Mouse (Mus musculus) neural tube, embryonic 11.5 days (tissue): ENCODE measurements at regions not wholly inside any gene's neighbourhood (a gene's known extent, or its start where the extent isn't known, plus 50 kb on each side); places are given as distances from the start of the nearest gene placed in this dataset.

Experiments
- ATAC-seq: fragments of 200-750 bp; cut with Nextera tagmentation; 2 replicates; pipeline ENCODE4 v1.8.0; 2017; ENCODE audit warnings: moderate number of reproducible peaks, mild to moderate bottlenecking, moderate TSS enrichment, moderate library complexity; ENCODE audit not compliant: insufficient read depth, low FRiP score, low TSS enrichment
- DNase-seq: peaks from one replicate; pipeline ENCODE4 v3.0.0-alpha.2; 2015; ENCODE audit warnings: low spot score
- H3K27ac ChIP-seq: fragments of 300-500 bp; sonication (generic); 2 replicates; pipeline ENCODE4 v1.5.1; 2014; ENCODE audit warnings: low read depth, mild to moderate bottlenecking, low read length
- H3K27me3 ChIP-seq: fragments of 300-500 bp; sonication (generic); 2 replicates; pipeline ENCODE4 v1.6.1; 2014; ENCODE audit warnings: mild to moderate bottlenecking, low read length, mixed read lengths; ENCODE audit not compliant: control insufficient read depth, insufficient read depth
- H3K36me3 ChIP-seq: fragments of 300-500 bp; sonication (generic); 2 replicates; pipeline ENCODE4 v1.6.1; 2014; ENCODE audit warnings: mild to moderate bottlenecking, low read length, moderate library complexity, mixed read lengths; ENCODE audit not compliant: control insufficient read depth, insufficient read depth
- H3K4me1 ChIP-seq: fragments of 300-500 bp; sonication (generic); 2 replicates; pipeline ENCODE4 v1.6.1; 2014; ENCODE audit warnings: low read length, mixed read lengths; ENCODE audit not compliant: control insufficient read depth, insufficient read depth
- H3K4me2 ChIP-seq: fragments of 300-500 bp; sonication (generic); 2 replicates; pipeline ENCODE4 v1.6.1; 2014; ENCODE audit warnings: low read depth, mild to moderate bottlenecking, moderate library complexity
- H3K4me3 ChIP-seq: fragments of 300-500 bp; sonication (generic); 2 replicates; pipeline ENCODE4 v1.5.1; 2014; ENCODE audit warnings: low read depth, low read length
- H3K9ac ChIP-seq: fragments of 300-500 bp; sonication (generic); 2 replicates; pipeline ENCODE4 v1.6.1; 2014; ENCODE audit warnings: mild to moderate bottlenecking, low read length
- H3K9me3 ChIP-seq: fragments of 300-500 bp; sonication (generic); 2 replicates; pipeline ENCODE4 v1.6.1; 2016; ENCODE audit warnings: low read length; ENCODE audit not compliant: control insufficient read depth
- WGBS: fragments of 180-500 bp; shearing (Covaris S2); extraction: QIAGEN DNeasy Blood & Tissue Kit; methylation state at CpG from one replicate; pipeline ENCODE4 v1.1.7; 2014; 5-methylcytosine and 5-hydroxymethylcytosine counted together

- DNase-seq (peak; percentile 24), ATAC-seq (no peak)
- Histone ChIP-seq H3K4me2 (no peak overlapping the region), H3K9me3 (no peaks in the 10 kb centered on the region), H3K27me3 (no peaks in the 10 kb centered on the region), H3K9ac (no peak overlapping the region), H3K4me3 (no peak overlapping the region), H3K27ac (no peak overlapping the region), H3K36me3 (no peaks in the 10 kb centered on the region), H3K4me1 (0 out of 2 replicates have a peak, but pooled peaks cover 7% of the 10 kb centered on the region)
- 51% methylated on average over 3 of the region's 3 CpGs for WGBS
Observed at GRCm38 (mm10) chr13:97572352-97572751, 188.1 kb downstream of the Gm10260 start.

- 53% methylated on average over 1 of the region's 1 CpGs for WGBS
- no peak overlapping the region for H3K4me2 ChIP-seq
- no peaks in the 10 kb centered on the region for H3K9me3 ChIP-seq
- DNase-seq: no peak
- no peaks in the 10 kb centered on the region for H3K36me3 ChIP-seq
- H3K9ac ChIP-seq: no peak overlapping the region
- H3K27me3 ChIP-seq: no peaks in the 10 kb centered on the region
- ATAC-seq: no peak
- no peak overlapping the region for H3K27ac ChIP-seq
- 0 out of 2 replicates have a peak, but pooled peaks cover 7% of the 10 kb centered on the region for H3K4me1 ChIP-seq
- H3K4me3 ChIP-seq: no peak overlapping the region
Observed at GRCm38 (mm10) chr13:97570009-97570408, 190.4 kb downstream of the Gm10260 start.

- Histone ChIP-seq H3K27ac (no peak overlapping the region), H3K9ac (no peak overlapping the region), H3K4me3 (no peak overlapping the region), H3K4me1 (0 out of 2 replicates have a peak, but pooled peaks cover 4% of the 10 kb centered on the region), H3K4me2 (no peak overlapping the region), H3K27me3 (no peaks in the 10 kb centered on the region), H3K36me3 (no peaks in the 10 kb centered on the region), H3K9me3 (no peaks in the 10 kb centered on the region)
- ATAC-seq (no peak), DNase-seq (no peak)
- WGBS: 90% methylated on average over 3 of the region's 3 CpGs
Observed at GRCm38 (mm10) chr13:97567632-97568031, 192.8 kb downstream of the Gm10260 start.

GRCm38 (mm10) chr13:97566071-97566470 is 194.4 kb downstream of the Gm10260 start:
- H3K4me2 ChIP-seq: no peak overlapping the region
- H3K27ac ChIP-seq: no peak overlapping the region
- 53% methylated on average over 7 of the region's 7 CpGs for WGBS
- no peaks in the 10 kb centered on the region for H3K36me3 ChIP-seq
- no peak for DNase-seq
- H3K4me1 ChIP-seq: no peaks in the 10 kb centered on the region
- H3K27me3 ChIP-seq: no peaks in the 10 kb centered on the region
- ATAC-seq: no peak
- no peaks in the 10 kb centered on the region for H3K9me3 ChIP-seq
- H3K9ac ChIP-seq: no peak overlapping the region
- no peak overlapping the region for H3K4me3 ChIP-seq

GRCm38 (mm10) chr13:97562241-97562640 is 198.2 kb downstream of the Gm10260 start:
- WGBS: 79% methylated on average over 6 of the region's 6 CpGs
- DNase-seq: no peak

GRCm38 (mm10) chr13:97560789-97561188 is 199.6 kb downstream of the Gm10260 start:
- 67% methylated on average over 1 of the region's 1 CpGs for WGBS

More at GRCm38 (mm10) chr13:97562241-97562640, 198.2 kb downstream of the Gm10260 start:
- no peak overlapping the region for H3K4me2 ChIP-seq
- H3K27ac ChIP-seq: no peak overlapping the region
- no peak overlapping the region for H3K4me3 ChIP-seq
- ATAC-seq: no peak
- no peaks in the 10 kb centered on the region for H3K4me1 ChIP-seq
- no peak overlapping the region for H3K9ac ChIP-seq
- no peaks in the 10 kb centered on the region for H3K36me3 ChIP-seq
- no peaks in the 10 kb centered on the region for H3K9me3 ChIP-seq
- no peaks in the 10 kb centered on the region for H3K27me3 ChIP-seq

GRCm38 (mm10) chr13:97559611-97560385 is 200.6 kb downstream of the Gm10260 start:
- H3K27ac ChIP-seq: no peak overlapping the region
- 87% methylated on average over 15 of the region's 15 CpGs for WGBS
- no peaks in the 10 kb centered on the region for H3K27me3 ChIP-seq
- H3K9ac ChIP-seq: no peak overlapping the region
- H3K4me1 ChIP-seq: no peaks in the 10 kb centered on the region
- no peak overlapping the region for H3K4me3 ChIP-seq
- no peak for ATAC-seq
- no peaks in the 10 kb centered on the region for H3K36me3 ChIP-seq
- H3K4me2 ChIP-seq: no peak overlapping the region
- H3K9me3 ChIP-seq: no peaks in the 10 kb centered on the region
- no peak for DNase-seq

More at GRCm38 (mm10) chr13:97560789-97561188, 199.6 kb downstream of the Gm10260 start:
- H3K9ac ChIP-seq: no peak overlapping the region
- no peaks in the 10 kb centered on the region for H3K4me1 ChIP-seq
- H3K27ac ChIP-seq: no peak overlapping the region
- DNase-seq: no peak
- ATAC-seq: no peak
- H3K4me3 ChIP-seq: no peak overlapping the region
- no peaks in the 10 kb centered on the region for H3K27me3 ChIP-seq
- H3K4me2 ChIP-seq: no peak overlapping the region
- H3K36me3 ChIP-seq: no peaks in the 10 kb centered on the region
- H3K9me3 ChIP-seq: no peaks in the 10 kb centered on the region

GRCm38 (mm10) chr13:97558884-97559283 is 201.5 kb downstream of the Gm10260 start:
- no peak overlapping the region for H3K4me3 ChIP-seq
- 85% methylated on average over 3 of the region's 3 CpGs for WGBS
- H3K27ac ChIP-seq: no peak overlapping the region
- no peak overlapping the region for H3K4me2 ChIP-seq
- H3K27me3 ChIP-seq: no peaks in the 10 kb centered on the region
- H3K9me3 ChIP-seq: no peaks in the 10 kb centered on the region
- no peaks in the 10 kb centered on the region for H3K36me3 ChIP-seq
- no peak overlapping the region for H3K9ac ChIP-seq
- ATAC-seq: no peak
- no peaks in the 10 kb centered on the region for H3K4me1 ChIP-seq
- DNase-seq: no peak

GRCm38 (mm10) chr13:97555312-97555711 is 205.1 kb downstream of the Gm10260 start:
- no peaks in the 10 kb centered on the region for H3K36me3 ChIP-seq
- WGBS: 89% methylated on average over 3 of the region's 3 CpGs
- DNase-seq: no peak
- H3K4me2 ChIP-seq: no peak overlapping the region
- no peak for ATAC-seq
- H3K4me1 ChIP-seq: no peaks in the 10 kb centered on the region
- H3K9me3 ChIP-seq: no peaks in the 10 kb centered on the region
- H3K27ac ChIP-seq: no peak overlapping the region
- no peak overlapping the region for H3K9ac ChIP-seq
- no peaks in the 10 kb centered on the region for H3K27me3 ChIP-seq
- H3K4me3 ChIP-seq: no peak overlapping the region
